Mouse (Mus musculus): ENCODE measurements around the gene Cnot4. TPM values are rescaled to one million over a fixed set of nuclear protein-coding genes. Genes with fewer than 3 reads are reported as not detected.
"Not testable (repeated sequence)": the region's sequence is repeated elsewhere in the genome, so short reads cannot be mapped to it uniquely, and the experiment has no call there.

The Cnot4 gene
- polyA plus RNA-seq (2016; fragmentation: Nextera tagmentation; extraction: Ambion mirVana) = 18.3 and 21.8 TPM in 2 replicates

DNA sequence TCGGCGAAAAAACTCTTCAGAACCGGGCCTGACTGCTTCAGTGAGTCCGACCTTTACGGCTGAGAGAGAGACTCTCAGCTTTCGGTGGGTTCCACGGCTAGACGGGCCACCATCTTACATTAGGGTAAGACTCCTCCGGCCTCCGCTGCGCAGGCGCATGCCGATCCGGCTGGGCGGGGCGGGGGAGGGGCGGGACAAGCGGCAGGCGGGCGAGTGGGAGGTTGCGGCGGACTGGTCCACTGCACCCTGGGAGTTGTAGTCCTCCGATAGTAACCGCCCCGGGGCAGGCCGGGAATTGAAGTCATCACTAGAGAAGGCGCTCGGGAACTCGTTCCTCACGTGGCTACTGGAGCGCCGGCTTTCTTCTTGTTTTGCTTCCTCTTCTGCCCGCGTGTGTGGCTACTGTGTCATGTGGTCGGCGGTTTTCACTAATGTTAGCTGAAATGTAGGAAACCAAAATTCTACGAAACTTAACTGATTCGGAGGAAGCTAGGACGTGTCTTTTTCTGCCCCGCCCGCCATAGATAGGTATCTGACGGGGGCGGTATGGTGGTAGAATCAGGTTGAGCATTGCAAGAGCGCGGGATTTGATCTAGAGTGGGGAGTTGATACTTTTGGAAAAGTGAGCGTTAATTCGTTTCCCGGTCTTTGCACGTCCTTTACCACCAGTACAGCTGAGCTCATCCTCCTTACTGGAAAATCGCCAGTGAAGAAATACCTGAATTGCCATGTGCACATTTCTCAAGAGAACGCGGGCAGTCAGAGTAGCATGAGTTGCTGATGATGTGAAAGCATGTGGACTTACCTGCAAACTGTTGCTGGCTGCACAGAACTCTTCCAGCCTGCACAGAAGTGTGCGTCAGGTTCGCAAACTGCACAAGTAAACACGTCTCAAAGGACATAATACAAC is at the start of gene Cnot4:
TSS of gene Cnot4 (minus strand) at position 146 of the 910 bp plus-strand sequence.
- Histone ChIP-seq H3K4me1 (peaks cover 7% of the 10 kb centered on the region; the same call in 1 of the 2 replicates), H3K36me3 (no peaks in the 10 kb centered on the region), H3K27ac (peak within 1 kb of the TSS; percentile 90), H3K27me3 (ENCODE audit: insufficient read depth, poor library complexity, severe bottlenecking) (no peaks in the 10 kb centered on the region), H3K4me3 (peak within 1 kb of the TSS; percentile 75), H3K9me3 (no peaks in the 10 kb centered on the region)
- peak; percentile 100 for DNase-seq (ENCODE audit: low spot score)
- 1% methylated on average over 55 of the region's 55 CpGs for WGBS

DNA sequence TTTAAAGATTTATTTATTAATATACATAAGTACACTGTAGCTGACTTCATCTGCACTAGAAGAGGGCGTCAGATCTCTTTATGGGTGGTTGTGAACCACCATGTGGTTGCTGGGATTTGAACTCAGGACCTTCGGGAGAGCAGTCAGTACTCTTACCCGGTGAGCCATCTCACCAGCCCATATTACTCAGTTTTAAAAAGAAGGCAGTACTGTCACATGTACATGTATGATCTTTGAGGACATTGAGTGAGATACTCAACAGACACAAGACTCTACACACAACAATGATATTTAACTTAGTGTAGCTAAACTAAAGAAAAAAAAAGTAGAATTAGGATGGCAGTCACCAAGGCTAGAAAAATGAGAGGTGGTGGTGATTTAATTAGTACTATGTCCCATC is 45.8 kb upstream of the Cnot4 start:
- H3K27ac ChIP-seq; DNase-seq (ENCODE audit: low spot score); H3K36me3 ChIP-seq; H3K4me3 ChIP-seq; H3K27me3 ChIP-seq (ENCODE audit: insufficient read depth, poor library complexity, severe bottlenecking); H3K9me3 ChIP-seq: not testable (repeated sequence)
- 91% methylated on average over 3 of the region's 3 CpGs for WGBS
- H3K4me1 ChIP-seq = peaks cover 14% of the 10 kb centered on the region; the same call in 1 of the 2 replicates

DNA sequence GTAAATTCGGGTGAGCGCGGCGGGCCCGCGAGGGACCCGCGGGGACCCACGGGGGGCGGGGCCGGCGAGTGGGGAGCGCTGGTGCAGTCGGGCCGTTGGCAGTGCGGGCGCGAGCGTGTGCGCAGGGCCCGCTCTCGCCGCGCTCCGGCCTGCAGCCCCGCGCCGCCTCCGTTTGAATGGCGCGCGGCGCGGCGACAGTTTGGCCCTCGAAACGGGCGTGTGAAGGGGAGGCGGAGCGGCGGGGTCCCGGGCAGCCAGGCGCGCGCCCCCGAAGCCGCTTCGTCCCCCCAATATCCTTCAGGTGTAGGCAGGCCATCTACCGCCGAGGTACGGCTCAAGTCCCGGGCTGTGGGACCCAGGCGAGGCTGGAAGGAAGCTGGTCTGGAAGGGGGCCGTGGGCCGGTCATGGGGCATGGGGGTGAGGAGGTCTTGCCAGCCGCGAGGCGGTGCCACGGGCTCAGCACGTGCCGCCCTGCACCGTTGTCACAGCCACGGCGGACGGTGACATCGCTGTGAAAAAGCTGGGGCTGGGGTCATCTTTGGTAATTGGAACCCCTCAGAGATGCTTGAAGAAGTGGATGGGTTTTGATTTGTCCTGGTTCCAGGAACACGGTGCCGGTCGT is 44.2 kb upstream of the Cnot4 start:
- peaks cover 14% of the 10 kb centered on the region; the same call in 1 of the 2 replicates for H3K4me1 ChIP-seq
- peak; percentile 80 for DNase-seq (ENCODE audit: low spot score)
- WGBS = under 1% methylated on average over 61 of the region's 69 CpGs

DNA sequence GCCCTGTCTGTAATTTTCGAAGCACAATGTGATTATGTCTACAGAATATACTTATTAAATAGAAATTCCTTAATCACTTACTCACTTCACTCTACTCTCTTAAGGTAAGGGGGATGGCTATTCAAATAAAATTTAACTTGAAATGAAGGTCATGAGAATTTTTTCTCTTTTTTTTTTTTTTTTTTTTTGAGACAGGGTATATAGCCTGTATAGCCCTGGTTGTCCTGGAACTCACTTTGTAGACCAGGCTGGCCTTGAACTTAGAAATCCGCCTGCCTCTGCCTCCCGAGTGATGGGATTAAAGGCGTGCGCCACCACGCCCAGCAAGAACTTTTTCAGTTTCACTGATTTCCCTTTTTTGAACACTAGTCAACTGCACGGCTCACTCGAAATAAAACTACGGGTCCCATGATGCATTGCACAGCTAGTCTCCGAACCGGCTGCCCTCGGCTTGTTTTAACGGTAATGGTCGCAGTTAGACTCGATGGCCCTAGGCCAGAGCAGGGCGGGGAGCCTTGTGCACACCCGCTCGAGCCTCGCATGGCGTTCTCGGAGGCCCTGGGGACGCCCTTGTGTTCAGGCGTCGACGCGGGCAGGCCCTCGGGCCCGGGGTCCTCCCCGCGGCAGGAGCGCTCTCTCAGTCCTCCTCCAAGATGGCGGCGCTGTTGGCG is 43.6 kb upstream of the Cnot4 start, which contains the start of gene Nup205:
TSS of gene Nup205 (plus strand) at position 443 of the 671 bp plus-strand sequence.
- WGBS = 3% methylated on average over 34 of the region's 34 CpGs
- no peaks in the 10 kb centered on the region for H3K27me3 ChIP-seq (ENCODE audit: insufficient read depth, poor library complexity, severe bottlenecking)
- H3K27ac ChIP-seq = peak within 1 kb of the TSS; percentile 100
- no peaks in the 10 kb centered on the region for H3K36me3 ChIP-seq
- DNase-seq (ENCODE audit: low spot score) = peak; percentile 94
- H3K4me3 ChIP-seq = peak within 1 kb of the TSS; percentile 97
- peaks cover 12% of the 10 kb centered on the region; the same call in 1 of the 2 replicates for H3K4me1 ChIP-seq
- no peaks in the 10 kb centered on the region for H3K9me3 ChIP-seq

More for the DNA sequence above, 44.2 kb upstream of the Cnot4 start:
- Histone ChIP-seq H3K36me3 (no peaks in the 10 kb centered on the region), H3K27me3 (ENCODE audit: insufficient read depth, poor library complexity, severe bottlenecking) (no peaks in the 10 kb centered on the region), H3K4me3 (peak overlapping the region; percentile 97), H3K9me3 (no peaks in the 10 kb centered on the region), H3K27ac (peak overlapping the region; percentile 100)

DNA sequence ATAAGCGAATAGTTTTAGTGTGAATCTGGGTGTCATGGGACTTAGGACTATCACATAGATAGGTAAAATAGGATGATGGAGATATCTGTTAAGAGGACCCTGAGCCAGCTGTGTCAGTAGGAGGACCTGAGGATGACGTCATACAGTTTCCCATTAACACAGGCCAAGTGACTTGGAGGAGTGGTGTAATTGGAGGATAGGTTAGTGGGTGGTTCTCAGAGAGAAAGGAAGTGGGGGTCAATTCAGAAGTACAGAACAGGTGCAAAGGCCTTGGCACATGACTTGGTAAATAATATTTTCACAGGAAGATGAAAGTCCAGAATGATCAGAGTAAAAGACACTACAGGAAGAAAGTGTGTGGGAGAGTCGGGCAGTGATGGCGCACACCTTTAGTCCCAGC is 39.7 kb upstream of the Cnot4 start:
- Histone ChIP-seq H3K36me3 (no peaks in the 10 kb centered on the region), H3K27ac (no peak overlapping the region), H3K9me3 (no peaks in the 10 kb centered on the region), H3K4me1 (peaks cover 9% of the 10 kb centered on the region; the same call in 1 of the 2 replicates), H3K27me3 (ENCODE audit: insufficient read depth, poor library complexity, severe bottlenecking) (no peaks in the 10 kb centered on the region), H3K4me3 (no peak overlapping the region)
- 82% methylated on average over 4 of the region's 4 CpGs for WGBS
- DNase-seq (ENCODE audit: low spot score) = peak; percentile 51

DNA sequence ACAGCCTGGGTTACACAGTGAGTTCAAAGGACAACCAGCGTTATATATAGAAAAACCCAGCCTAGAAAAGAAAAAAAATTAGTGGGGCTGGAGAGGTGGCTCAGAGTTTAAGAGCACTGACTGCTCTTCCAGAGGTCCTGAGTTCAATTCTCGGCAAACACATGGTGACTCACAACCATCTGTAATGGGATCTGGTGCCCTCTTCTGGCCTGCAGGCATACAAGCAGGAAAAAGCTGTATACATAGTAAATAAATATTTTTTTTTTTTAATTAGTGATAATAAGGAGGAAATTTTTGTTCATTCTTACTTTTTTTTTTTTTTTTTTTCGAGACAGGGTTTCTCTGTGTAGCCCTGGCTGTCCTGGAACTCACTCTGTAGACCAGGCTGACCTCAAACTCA is 38.5 kb upstream of the Cnot4 start:
- WGBS = 60% methylated on average over 3 of the region's 3 CpGs
- DNase-seq (ENCODE audit: low spot score) = peak; percentile 30
- not testable (repeated sequence) for H3K4me1 ChIP-seq; H3K4me3 ChIP-seq; H3K36me3 ChIP-seq; H3K9me3 ChIP-seq; H3K27me3 ChIP-seq (ENCODE audit: insufficient read depth, poor library complexity, severe bottlenecking); H3K27ac ChIP-seq

DNA sequence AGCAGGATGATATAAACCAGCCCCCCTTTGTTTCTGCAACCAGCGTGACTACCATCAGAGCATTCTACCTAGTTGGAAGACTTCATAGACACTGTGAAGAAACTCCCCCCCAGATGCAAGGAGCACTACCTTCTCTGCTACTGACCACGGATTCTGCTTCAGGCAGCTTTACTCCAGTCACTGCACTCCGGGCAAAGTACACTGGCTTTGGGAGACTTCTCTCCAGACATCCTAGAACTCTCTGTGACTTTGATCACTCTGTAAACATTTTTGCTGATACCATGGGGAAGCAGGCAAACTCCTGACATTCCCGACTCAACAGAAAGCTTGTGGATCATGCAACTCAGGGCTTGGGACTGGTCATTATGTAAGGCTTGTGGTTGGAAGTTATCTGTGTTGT is 35.7 kb upstream of the Cnot4 start:
- no peaks in the 10 kb centered on the region for H3K36me3 ChIP-seq
- WGBS = 58% methylated on average over 4 of the region's 4 CpGs
- 0 out of 2 replicates have a peak, but pooled peaks cover 5% of the 10 kb centered on the region for H3K4me1 ChIP-seq
- H3K27ac ChIP-seq = no peak overlapping the region
- H3K27me3 ChIP-seq (ENCODE audit: insufficient read depth, poor library complexity, severe bottlenecking) = no peaks in the 10 kb centered on the region
- H3K9me3 ChIP-seq = no peaks in the 10 kb centered on the region
- H3K4me3 ChIP-seq = no peak overlapping the region
- no peak for DNase-seq (ENCODE audit: low spot score)

DNA sequence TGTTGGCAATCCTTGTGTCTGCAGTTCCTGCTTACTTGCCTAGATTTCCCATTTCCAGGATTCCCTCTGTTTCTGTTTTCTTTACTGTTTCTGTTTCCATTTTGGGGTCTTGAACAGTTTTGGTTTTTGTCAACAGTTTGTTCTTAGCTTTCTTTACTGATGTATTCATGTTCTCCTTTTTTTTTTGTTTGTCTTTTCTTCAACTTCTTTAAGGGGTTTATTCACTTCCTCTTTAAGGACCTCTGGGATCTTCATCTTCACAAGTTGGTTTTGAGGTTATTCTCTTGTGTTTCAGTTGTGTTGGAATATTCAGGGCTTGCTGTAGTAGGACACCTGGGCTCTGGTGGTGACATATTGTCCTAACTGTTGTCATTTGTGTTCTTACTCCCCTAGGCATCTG is 21.0 kb upstream of the Cnot4 start:
- Histone ChIP-seq H3K9me3 (no peaks in the 10 kb centered on the region), H3K27me3 (ENCODE audit: insufficient read depth, poor library complexity, severe bottlenecking) (no peaks in the 10 kb centered on the region), H3K36me3 (no peaks in the 10 kb centered on the region), H3K27ac (no peak overlapping the region), H3K4me1 (no peaks in the 10 kb centered on the region), H3K4me3 (no peak overlapping the region)
- DNase-seq (ENCODE audit: low spot score) = no peak

DNA sequence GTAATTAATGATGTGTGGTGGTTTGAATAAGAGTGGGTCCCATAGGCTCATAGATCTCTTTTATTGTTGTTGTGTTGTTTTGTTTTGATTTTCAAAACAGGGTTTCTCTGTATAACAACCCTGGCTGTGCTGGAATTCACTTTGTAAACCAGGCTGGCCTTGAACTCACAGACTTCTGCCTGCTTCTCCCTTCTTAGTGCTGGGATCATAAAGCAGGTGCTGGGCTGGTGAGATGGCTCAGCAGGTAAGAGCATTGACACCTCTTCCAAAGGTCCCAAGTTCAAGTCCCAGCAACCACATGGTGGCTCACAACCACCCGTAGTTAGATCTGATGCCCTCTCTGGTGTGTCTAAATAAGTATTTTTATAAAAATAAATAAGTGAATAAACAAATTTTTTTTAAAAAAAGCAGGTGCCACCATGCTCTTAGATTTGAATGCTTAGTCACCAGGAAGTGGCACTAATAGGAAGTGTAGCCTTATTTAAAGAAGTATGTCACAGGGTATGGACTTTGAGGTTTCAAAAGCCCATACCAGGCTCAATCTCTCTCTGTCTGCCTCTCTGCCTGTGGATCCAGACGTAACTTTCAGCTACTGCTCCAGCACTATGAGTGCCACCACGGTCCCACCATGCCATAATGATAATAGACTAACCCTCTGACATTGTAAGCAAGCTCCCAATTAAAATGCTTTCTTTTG is 14.3 kb upstream of the Cnot4 start:
- Histone ChIP-seq H3K4me3 (no peak overlapping the region), H3K36me3 (no peaks in the 10 kb centered on the region), H3K4me1 (no peaks in the 10 kb centered on the region), H3K27me3 (ENCODE audit: insufficient read depth, poor library complexity, severe bottlenecking) (no peaks in the 10 kb centered on the region), H3K9me3 (peaks cover 2% of the 10 kb centered on the region; the same call in 1 of the 2 replicates), H3K27ac (no peak overlapping the region)
- 57% methylated on average over 3 of the region's 3 CpGs for WGBS
- DNase-seq (ENCODE audit: low spot score) = no peak

DNA sequence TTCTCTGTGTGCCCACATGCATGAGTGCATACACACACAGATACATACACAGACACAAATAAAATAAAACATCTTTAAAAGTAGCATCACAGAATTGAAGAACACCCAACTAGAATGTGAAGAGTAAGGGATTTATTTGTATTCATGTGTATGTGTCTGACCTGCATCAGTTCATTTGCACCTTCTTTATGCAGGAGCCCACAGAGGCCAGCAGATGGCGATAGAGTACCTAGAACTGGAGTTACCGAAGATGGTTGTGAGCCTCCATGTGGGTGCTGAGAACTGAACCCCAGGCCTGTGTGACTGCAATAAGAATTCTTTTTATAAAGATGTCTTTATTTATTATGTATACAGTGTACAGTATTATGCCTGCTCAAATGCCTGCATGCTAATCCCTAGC is 12.0 kb upstream of the Cnot4 start:
- no peak for DNase-seq (ENCODE audit: low spot score)
- Histone ChIP-seq H3K36me3 (no peaks in the 10 kb centered on the region), H3K4me3 (no peak overlapping the region), H3K4me1 (no peaks in the 10 kb centered on the region), H3K27me3 (ENCODE audit: insufficient read depth, poor library complexity, severe bottlenecking) (no peaks in the 10 kb centered on the region), H3K27ac (no peak overlapping the region), H3K9me3 (peaks cover 2% of the 10 kb centered on the region; the same call in 1 of the 2 replicates)
- 81% methylated on average over 2 of the region's 2 CpGs for WGBS

DNA sequence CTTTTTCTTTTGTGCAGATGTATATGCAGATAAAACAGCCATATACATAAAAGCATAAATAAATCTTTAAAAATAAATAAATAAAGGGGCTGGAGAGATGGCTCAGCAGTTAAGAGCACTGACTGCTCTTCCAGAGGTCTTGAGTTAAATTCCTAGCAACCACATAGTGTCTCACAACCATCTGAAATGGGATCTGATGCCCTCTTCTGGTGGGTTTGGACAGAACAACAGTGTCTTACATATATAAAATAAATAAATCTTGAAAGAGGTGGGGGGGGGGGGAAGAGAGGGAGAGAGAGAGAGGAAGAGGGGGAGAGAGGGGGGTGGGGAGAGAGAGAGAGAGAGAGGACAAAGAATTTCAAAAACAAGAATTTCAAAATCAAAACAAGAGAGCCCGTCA is 6.8 kb upstream of the Cnot4 start:
- no peak for DNase-seq (ENCODE audit: low spot score)
- 0 out of 2 replicates have a peak, but pooled peaks cover 2% of the 10 kb centered on the region for H3K9me3 ChIP-seq
- no peak overlapping the region for H3K4me3 ChIP-seq
- H3K27ac ChIP-seq = no peak overlapping the region
- no peaks in the 10 kb centered on the region for H3K36me3 ChIP-seq
- 86% methylated on average over 1 of the region's 1 CpGs for WGBS
- H3K27me3 ChIP-seq (ENCODE audit: insufficient read depth, poor library complexity, severe bottlenecking) = no peaks in the 10 kb centered on the region
- H3K4me1 ChIP-seq = no peaks in the 10 kb centered on the region

DNA sequence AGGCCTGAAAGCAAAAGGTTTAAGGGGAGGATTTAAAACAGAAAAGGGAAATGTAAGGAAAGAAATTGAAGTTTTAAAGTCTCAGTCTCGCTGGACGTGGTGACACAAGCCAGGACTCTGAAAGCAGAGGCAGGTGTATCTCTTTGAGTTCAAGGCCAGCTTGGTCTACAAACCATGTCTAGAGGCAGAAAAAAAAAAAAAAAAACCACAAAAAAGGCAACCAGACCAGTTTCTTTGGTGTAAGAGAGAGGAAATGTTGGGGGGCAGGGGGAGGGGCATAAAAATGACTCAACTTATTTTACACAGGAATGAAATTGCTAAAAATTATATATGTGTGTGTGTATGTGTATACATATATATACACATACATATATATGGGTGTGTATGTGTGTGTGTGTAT is 1.3 kb upstream of the Cnot4 start:
- 48% methylated on average over 2 of the region's 2 CpGs for WGBS

More for the DNA sequence above, 1.3 kb upstream of the Cnot4 start:
- peaks cover 7% of the 10 kb centered on the region; the same call in 1 of the 2 replicates for H3K4me1 ChIP-seq
- H3K27ac ChIP-seq = no peak overlapping the region
- H3K27me3 ChIP-seq (ENCODE audit: insufficient read depth, poor library complexity, severe bottlenecking) = no peaks in the 10 kb centered on the region
- no peaks in the 10 kb centered on the region for H3K9me3 ChIP-seq
- DNase-seq (ENCODE audit: low spot score) = no peak
- H3K36me3 ChIP-seq = no peaks in the 10 kb centered on the region
- peak overlapping the region; percentile 75 for H3K4me3 ChIP-seq
